Mouse (Mus musculus): ENCODE results near the gene Gm20388.

Gm20388 gene

DNA sequence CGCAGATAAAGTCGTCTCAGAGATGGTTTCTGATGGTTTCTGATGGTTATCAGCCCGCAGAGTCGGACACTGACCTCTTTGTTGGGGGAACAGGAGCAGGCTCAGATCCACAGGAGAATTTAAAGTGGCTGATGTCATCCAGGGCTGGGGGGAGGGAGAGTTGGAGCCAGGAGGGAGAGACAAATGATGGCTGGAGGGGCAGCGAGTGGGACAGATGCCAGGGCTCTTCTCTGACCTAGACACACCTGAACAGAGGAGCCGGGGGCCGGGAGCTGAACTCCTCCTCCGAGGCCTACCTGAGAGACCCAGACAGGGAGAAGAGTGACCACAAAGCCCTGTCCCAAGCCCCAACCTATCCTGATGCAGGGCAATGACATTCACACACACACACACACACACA, 2418.4 kb downstream of the Gm20388 start:
- DNase-seq = no peak

GRCm38 (mm10) chr8:122329553-122330239, 2419.1 kb downstream of the Gm20388 start:
- no peak for DNase-seq

DNA sequence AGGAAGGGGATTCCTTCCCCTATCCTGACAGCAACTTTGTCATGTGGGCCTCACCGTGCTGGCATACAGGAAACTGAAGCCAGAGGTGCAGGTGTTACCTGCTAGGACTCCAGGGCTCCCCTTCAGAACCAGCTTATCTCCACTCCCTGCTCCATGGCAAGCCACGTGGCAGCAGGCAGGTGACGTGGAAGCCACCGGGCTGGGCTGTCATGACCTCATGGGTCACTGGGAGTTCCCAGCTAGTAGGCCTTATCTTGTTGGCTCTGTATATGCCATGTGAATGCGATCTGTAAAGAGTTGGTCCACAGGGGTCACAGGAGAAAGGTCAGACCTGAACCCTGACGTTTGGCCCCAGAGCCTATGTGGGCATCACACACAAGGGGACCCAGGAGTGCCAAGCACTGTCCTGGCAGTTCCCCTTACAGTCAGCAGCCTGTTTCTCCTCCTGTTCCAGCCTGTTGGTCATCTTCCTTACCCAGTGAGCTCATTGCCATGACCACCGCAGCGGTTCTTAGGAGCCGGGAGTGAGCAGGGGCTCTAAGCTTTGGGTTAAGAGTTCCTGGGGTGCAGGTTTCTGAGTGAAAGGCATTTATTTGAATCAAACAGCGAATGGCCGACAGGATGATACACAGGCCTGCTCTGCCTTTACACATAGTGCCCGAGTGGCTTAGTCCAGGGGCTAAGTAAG, 2419.9 kb downstream of the Gm20388 start:
- DNase-seq = no peak

- DNase-seq = no peak
These were observed 2420.5 kb downstream of the Gm20388 start for GRCm38 (mm10) chr8:122331134-122331523.

DNA sequence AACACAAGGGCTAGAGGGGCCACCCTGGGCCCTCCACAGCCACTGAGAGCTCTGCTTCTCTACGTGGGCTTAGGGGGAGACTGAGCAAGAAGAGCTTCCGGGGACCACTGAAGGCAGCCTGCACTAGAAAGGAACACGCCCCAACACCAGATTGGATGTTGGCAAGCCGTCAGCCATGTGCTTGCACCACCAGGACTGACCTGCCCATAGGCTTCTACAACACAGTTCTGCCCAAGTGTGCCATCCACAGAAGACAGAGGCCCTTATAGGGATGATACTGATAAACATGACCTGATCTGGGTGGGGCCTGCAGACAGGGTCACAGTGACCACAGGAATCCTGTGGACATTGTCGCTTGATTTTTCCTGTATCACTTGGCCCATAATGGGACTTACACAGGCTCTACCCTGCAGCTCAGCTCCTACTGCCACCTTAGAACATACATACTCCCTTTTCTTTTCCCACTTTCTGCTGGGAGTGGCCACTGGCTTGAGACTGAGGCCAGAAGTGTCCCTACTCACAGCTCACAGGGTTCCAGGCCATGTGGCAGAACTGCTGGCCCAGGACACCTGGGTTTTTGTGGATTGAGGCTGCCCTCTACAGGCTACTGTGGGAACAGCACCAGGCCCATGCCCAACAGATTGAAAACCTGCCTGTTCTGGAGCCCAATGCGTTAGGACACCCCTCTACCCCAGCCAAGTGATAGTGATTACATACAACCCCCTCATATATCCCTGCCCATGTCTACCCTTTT, 2422.3 kb downstream of the Gm20388 start:
- peak; percentile 83 for DNase-seq

- no peak for DNase-seq
These were observed 2422.9 kb downstream of the Gm20388 start for GRCm38 (mm10) chr8:122333531-122333930.

- no peak for DNase-seq
These were observed 2424.3 kb downstream of the Gm20388 start for GRCm38 (mm10) chr8:122334791-122335490.

DNA sequence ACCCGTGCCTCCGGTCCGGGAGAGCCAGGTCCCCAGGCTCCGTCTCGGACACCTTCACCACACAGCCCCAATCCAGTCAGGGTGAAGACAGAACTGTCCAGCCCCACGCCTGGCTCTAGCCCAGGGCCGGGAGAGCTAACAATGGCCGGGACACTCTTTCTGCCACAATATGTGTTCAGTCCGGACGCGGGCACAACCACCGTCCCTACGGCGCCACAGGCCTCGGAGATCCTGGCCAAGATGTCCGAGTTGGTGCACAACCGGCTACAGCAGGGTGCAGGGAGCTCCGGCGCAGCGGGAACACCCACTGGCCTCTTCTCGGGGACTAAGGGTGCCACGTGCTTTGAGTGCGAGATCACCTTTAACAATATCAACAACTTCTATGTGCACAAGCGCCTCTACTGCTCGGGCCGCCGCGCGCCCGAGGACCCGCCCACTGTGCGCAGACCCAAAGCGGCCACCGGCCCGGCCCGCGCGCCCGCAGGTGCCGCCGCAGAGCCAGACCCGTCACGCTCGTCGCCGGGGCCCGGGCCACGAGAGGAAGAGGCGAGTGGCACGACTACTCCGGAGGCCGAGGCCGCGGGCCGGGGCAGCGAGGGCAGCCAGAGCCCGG, 2425.1 kb downstream of the Gm20388 start:
- no peak for DNase-seq

DNA sequence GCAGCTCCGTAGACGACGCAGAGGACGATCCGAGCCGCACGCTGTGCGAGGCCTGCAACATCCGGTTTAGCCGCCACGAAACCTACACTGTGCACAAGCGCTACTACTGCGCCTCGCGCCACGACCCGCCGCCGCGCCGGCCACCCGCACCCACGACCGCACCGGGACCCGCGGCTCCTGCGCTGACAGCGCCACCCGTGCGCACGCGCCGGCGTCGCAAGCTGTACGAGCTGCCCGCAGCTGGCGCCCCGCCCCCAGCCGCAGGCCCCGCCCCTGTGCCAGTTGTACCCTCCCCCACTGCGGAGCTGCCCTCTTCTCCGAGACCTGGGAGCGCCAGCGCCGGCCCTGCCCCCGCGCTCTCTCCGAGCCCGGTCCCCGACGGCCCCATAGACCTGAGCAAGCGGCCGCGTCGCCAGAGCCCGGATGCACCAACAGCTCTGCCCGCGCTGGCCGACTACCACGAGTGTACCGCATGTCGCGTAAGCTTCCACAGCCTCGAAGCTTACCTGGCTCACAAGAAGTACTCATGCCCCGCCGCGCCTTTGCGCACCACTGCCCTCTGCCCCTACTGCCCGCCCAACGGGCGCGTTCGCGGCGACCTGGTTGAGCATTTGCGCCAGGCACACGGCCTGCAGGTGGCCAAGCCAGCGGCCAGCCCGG, 2425.7 kb downstream of the Gm20388 start:
- DNase-seq = peak; percentile 84

DNA sequence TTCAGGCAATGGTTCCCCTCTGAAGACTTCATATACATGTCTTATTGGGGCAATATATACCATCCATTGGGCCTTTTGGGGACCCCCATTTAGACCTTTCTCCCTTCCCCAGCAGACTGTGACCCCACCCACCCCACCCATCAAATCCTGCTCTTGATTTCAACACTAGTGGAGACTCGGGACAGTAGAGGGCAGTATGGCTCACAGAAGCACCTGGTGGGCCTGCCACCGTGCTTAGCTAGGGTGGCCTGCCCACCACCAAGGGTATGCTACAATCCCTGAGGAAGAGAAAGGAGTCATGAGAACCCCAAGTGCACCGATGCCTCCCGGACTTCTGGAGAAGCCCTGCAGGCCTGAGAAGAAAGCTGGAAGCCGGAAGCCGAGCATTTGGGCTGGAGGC, 2428.2 kb downstream of the Gm20388 start:
- DNase-seq = no peak

GRCm38 (mm10) chr8:122340761-122341160, 2430.1 kb downstream of the Gm20388 start:
- DNase-seq = no peak

DNA sequence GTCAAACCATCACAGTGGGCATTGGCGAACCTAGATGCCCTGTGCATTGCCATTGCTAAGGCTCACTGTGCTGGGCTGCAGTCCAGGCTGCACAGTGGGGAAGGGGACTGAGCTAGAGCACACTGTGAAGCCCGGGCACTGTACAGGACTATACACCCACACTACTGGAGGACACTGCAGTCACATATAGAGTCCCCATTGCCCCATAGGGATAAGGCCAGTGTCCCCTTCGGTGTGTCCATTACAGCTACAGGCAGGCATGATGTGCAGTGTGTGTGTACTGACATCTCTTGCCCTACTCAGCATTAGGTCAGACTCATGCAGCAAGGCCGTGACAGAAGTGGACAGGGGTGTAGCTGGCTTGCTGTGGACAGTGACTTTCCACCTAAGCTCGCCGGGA, 2431.1 kb downstream of the Gm20388 start:
- no peak for DNase-seq

DNA sequence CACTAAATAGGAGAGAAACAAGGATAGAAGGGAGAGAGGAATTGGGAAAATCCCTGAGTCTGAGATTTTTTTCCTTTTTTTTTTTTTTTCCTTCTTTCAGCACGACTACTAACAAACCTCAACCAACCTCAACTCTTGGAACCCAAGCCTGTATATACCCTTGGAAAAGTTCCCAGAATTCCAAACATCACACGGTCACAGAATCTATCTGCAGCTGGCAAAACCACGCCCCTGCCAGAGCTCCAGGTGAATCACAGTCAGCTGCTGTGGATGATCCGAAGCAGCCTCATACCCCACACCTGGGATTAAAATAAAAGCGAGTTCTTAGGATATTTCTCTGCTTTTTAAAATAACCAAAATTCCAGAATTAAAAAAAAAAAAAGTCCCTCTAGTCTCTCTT, 2431.7 kb downstream of the Gm20388 start:
- DNase-seq = no peak

GRCm38 (mm10) chr8:122342806-122343209, 2432.2 kb downstream of the Gm20388 start:
- peak; percentile 41 for DNase-seq

DNA sequence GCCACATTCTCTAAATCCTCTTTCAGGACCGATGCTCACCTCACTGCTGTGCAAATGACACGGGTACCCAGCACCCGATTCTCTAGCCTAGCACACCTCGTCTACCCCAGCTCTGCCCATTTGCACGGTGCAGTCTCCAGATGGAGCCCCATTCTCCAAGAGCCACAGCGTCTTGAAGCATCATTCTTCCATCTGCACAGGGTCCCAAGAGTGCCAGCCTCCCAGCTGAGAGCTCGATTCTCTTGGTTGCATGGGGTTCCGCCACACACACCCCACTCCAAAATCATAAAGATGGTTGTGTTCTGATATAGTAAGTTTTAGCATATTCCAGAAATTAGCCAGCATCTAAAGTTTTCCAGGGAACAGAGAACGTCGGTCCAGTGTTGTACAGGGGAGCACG, 2432.7 kb downstream of the Gm20388 start:
- no peak for DNase-seq

DNA sequence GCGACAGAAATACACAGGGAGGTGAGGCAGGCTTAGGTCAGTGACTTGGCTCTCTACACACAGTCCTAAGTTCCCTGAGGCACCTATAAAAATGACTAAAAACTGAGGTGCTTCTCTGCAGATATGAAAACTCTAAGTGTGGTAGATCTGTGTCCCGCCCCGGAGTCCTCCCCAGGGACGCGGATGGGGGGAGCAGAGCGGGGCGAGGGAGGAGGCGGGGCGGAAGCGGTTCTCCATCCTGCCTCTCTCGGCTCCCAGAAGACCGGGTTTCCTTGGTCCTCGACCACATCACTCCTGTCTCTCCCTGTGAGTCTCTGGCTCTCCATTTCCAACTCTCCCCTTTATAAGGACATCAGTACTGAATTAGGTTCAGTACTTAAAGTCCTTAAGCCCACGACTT, 2433.1 kb downstream of the Gm20388 start:
- DNase-seq = peak; percentile 55

DNA sequence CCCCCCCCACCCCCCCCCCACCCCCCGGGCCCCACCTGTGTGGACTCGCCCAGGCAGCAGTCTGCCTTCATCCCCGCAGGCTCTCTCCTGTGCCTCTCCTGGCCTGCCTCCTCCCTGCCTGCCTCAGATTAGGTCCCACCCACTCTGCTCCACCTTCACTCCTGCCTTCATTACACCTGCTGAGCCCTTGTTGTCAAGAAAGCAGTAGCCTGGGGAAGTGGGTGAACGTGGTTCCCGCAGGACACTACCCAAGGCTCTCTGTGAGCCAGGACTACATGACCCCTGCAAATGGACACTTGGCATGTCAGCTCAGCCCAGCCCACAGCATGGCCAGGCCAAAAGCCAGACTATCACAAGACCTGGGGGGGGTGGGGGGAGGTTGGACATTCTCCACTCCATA, 2433.6 kb downstream of the Gm20388 start:
- DNase-seq = peak; percentile 26

- DNase-seq = no peak
These were observed 2434.8 kb downstream of the Gm20388 start for GRCm38 (mm10) chr8:122345181-122346095.

- no peak for DNase-seq
These were observed 2437.3 kb downstream of the Gm20388 start for GRCm38 (mm10) chr8:122347811-122348552.
